Mouse (Mus musculus) cerebellum, postnatal 25 days (tissue): ENCODE data around the gene Ppp6r3.

ENCODE experiments used
- DNase-seq, 2 experiments: peaks; one replicate each; pipeline ENCODE4 v3.0.0; 2021; ENCODE audit warnings: mixed read lengths in 2 of 2

The Ppp6r3 gene

DNA sequence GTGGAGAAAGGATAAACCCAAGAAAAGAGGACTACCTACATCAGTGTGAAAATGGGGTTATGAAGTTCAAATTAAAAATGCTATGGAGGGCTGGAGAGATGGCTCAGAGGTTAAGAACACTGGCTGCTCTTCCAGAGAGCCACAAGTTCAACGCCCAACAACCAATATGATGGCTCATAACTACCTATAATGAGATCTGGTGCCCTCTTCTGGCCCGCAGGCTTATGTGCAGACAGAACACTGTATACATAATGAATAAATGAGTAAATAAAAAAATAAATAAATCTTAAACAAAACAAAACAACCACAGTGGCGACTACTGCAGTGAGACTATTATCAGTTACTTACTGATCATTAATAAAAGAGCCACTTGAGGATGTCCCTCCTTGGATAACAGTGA lies 78.3 kb downstream of the Ppp6r3 start:
- DNase-seq: no peak

DNA sequence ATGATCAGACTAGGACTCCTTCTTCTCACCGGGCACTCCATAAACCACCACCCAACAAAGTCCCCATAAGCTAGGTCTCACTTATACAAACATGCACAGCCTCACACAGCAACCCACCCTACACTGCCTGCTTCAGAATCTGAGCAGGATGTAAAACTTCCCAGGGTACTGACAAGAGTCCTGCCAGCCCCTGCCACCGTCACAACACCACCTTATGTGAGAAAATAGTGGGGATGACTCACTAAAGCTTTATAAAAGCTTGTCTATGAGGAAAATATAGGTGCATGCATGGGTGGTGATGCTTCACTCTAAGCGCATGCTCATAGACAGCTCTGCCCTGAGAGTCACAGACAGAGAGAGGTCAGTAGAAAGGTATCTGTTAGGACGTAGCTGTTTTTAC lies 85.7 kb downstream of the Ppp6r3 start:
- no peak for DNase-seq

DNA sequence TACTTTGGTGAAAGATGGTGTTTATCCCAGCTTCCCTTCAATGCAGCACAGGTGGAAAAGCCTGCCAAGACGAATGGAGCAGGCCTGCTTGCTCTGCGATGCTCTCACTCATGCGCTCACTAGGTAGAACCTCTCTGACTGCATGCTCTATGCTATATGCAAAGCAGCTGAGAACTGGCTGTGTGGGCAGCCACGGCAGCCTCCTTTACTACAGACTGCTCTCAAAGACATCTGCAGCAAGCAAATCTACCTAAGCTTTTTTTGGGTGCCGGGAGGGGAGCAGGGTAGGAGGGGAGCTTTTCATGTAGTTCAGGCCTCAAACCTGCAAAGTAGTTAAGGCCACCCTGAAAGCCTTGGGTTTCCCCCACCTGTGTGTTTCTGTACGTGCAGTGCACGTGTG lies 92.7 kb downstream of the Ppp6r3 start:
- no peak for DNase-seq

DNA sequence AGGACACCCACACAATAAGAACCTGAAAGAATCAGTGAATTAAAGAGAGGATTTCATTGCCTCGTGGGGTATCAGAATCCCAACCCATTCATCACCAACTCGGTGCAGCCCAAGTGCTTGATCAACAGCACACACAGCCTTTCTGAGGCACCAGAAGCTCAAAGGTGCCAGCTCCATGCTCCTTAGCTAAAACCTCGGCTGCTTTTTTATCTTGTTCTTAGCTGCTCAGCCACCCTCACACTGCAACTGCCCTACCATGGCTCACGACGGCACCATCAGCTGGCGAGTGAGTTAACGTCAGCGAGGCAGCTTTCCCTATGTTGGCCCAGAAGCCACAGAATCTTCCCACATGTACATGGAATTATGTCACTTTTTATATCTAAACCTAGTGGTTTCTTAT lies 95.4 kb downstream of the Ppp6r3 start:
- DNase-seq: no peak

DNA sequence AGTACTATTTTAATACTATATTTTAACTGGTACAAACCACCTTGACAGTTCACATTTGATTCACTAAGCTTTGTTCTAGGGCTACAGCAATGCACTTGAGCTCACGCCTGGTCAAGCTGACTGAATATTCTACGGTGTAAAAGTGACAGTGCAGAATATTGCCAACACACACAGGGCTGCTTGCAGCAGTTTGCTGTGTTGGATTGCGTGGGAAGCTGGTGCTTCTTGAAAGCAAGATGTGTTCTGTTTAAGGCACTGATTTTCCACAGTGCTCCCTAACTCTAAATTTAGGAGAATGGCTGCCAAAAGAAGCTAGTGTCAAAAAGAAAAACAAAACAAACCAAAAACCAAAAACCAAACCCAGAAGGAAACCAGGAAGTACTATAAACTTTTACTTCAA lies 98.6 kb downstream of the Ppp6r3 start:
- DNase-seq: no peak

DNA sequence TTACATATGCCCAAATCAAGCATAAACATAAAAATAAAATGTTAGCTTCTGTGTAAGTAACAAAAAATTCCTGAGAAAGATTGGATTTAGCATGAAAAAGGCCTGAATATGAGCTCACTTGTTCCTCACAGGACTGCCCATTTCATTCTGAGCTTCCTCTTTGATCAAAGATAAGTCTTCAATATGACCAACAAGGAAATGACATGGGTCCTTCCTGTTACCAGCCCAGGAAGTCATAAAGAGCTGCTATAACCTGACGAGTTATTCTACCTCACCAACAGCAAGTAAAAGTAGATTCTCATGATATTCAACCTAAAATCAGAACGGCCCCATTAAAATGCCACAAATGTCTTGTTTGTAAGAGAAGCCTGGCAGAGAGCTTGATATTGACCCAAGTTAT lies 104.3 kb downstream of the Ppp6r3 start:
- DNase-seq: no peak

DNA sequence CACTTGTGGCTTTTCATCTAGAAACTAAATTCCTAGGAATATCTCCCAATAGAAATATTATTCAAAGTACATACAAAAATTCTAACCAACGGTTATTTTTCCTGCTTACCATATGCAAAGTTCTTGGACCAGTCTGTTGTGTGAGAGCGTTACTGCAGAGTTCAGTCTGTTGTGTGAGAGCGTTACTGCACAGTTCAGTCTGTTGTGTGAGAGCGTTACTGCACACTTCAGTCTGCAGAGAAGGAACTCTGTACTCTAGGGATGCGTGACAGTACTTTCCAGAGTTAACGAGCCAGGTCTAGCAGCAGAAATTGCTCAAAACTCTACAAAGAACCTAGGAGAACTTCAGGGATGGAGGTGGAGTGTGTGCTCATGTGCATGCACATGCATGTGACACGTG lies 108.0 kb downstream of the Ppp6r3 start:
- no peak for DNase-seq

DNA sequence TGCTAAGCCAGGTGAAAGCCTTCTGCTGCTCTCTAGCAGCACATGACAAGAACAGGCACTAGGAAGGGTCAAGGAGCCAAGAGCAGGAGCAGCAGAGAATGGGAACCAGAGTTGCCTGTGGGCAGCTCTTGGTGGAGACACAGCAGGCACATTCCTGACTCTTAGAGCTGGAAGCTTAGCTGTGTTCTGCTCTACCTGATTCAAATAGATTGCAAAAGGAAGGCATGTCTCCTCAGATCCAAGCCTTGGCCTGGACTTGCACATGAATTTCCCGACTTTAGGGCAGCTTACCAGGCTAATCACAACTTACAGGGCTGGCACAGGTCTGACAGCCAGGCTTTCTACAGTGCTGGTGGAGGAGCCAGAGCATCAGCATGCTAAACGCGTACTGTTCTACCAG lies 115.6 kb downstream of the Ppp6r3 start:
- DNase-seq: no peak

DNA sequence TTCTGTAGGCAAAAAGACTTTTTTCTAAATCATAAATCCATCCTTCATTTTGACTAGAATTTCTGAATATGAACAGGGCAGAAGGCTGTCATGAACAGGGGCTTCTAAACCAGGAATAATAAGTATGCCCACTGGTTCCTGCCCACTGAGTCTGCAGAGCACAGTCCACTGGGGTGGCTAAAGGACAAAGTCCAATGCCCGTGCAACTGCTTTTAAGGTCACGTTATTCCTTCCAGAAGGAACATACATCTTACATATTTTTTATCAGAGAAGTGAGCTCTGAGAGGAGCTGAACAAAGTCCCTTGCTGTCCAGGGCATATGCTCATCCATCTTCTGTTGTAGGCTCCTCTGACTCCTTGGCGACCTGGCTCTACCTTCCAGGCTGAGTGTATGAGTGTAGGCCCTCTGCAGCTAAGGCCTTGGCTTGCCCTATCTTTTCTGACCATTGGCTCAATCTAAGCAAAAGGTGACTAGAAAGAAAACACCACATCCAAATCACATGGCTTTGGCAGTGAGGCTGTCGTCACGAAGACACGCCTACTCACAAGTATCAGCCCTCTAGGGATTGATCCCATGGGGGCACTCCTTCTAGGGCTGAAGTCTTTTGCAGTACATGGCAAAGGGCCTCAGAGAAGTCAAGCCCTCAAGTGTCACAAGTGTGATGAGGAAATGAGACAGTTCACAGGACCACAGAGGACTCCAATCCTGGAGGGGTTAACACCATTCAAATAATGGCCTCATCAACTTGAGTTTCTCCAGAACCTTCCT lies 117.0 kb downstream of the Ppp6r3 start:
- no peak for DNase-seq

DNA sequence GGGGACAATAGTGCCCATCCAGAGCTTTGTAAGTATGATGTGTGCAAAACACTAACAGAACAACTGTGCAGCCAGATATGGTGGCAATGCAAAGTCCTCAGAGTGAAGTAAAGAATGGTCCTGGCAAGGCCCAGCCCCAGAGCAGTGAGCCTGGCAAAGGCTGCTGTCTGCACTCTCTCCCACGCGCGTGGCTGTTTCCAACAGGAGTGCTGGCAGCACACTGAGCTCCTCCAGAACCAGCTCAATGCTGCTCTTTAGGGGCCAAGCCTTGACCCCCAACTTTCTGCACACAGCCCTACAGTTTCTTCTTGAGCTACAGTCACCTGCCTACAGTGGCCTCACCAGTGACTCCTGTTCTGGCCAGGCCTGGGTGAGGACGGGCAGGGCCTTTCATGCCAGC lies 117.8 kb downstream of the Ppp6r3 start:
- no peak for DNase-seq

DNA sequence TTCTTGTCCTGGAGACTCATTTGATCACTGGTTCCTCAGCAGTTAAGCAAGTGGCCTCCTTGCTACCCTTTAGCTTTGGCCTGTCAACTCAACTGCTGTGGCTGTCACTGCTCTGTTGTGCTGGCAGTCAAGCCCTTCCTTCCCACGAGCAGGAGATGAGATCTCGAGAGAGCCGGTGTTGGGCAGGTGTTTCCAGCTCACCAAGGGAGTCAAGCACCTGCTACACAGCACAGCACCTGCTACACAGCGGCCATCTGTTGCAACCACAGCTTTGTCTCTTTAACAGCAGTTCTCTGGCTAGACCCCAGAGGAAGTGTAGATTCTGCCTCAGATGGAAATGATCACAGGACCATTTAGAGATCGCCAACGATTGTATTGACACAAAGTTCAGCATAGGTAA lies 123.9 kb downstream of the Ppp6r3 start:
- DNase-seq: peak in 1 of 2 experiments; percentile 12

DNA sequence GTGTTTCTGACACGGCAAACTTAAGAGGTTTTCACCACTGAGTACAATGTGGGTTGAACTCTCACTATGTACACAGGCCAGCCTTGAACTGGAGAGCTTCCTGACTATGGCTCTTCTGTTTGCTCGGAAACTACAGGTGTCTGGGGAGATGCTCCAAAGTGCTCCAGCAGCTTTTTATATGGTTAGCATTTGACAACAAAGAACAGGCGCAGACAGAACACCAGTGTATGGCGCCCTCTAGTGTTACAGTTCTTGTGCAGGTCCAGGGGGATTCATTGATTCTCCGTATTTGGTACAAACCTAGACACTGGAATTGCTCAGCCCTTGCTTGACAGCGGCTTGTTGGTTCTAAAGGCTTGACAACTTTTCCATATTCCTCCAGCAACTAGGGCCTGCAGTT lies 124.4 kb downstream of the Ppp6r3 start:
- peak; percentile 54 to 75 for DNase-seq

DNA sequence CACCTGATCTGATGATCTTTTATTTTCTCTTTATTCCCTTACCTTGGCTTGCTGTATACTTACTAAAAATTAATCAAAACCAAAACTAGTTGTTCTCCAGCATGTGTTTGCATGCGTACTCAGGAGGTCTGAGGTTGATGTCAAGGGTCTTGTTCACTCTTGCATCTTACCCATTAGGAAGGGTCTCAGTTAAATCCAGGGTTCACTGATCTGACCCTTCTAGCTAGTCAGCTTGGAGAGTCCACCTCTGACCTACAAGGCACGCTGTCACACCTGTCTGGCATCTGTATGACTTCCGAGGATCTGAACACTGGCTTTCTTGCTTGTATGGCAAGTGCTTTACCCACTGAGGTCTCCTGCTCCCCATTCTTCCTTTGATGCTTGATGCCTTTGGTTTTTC lies 124.8 kb downstream of the Ppp6r3 start:
- no peak for DNase-seq

DNA sequence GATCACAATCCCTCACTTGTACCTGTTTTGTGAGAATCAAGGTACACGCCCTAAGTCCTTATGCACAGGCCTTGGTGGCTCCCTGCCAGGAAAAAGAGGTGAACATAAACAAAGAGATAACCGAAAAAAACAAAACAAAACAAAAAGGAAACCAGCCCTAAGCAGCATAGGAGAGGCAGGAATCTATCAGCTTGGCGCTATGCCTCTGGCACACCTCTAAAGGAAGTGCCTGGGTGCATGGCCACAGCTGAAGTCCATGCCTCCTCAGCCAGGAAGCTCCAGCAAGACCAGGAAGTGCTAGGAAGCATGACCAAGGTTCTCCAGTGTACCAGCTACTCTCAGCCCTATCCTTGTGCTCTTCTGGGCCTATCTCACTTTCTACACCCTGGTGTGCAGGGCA lies 126.3 kb downstream of the Ppp6r3 start:
- peak in 1 of 2 experiments; percentile 17 for DNase-seq

DNA sequence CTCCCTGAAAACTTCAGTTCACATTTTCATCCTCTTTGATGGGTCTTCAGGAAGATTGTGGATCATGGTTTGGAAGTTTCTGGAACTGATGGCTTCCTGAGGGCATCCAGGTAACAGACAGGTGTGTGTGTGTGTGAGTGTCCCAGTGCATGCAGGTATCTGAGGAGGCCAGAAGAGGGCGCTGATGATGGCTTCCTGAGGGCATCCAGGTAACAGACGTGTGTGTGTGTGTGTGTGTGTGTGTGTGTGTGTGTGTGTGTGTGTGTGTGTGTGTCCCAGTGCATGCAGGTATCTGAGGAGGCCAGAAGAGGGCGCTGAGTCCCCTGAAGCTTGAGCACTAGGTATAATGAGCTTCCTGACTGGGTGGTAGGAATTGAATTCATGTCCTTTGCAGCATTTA lies 128.2 kb downstream of the Ppp6r3 start:
- no peak for DNase-seq

DNA sequence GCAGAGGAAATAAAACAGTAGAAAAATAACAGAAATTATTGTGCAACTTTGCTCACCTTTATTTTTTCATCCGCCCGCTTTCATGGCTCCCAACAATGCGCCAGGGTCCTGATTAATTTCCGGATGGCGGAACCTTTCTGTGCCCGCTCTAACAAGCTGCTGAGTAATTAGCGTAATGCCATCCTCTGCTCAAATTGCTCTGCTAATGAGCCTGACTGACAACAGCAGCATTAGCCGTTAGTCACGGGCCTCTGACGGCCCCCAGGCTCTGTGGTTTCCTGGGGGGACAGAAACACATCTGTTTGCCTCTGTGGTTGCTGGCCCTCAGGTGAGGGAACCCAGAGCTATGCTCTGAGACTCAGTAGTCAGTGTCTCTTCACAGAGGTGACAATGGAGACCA lies 134.5 kb downstream of the Ppp6r3 start:
- no peak for DNase-seq

DNA sequence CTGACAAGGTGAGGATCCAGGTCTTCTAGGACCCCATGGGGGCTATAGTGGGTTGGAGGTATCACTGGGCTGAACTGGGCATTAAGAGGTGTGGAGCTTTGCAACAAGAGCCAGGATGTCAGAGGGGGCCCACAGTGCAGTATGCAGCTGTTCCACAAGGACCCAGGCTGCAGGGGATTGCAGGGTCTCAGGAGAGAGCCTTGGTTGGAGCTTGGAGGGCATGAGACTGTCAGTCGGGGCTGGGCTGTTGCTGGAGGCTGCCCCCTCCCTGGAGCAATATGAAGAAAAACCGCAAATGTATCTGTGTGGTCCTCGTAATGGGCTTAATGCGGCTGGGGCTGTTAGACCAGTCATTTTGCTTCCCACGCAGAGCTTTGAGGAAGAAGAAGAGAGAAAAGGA lies 134.9 kb downstream of the Ppp6r3 start:
- DNase-seq: no peak

DNA sequence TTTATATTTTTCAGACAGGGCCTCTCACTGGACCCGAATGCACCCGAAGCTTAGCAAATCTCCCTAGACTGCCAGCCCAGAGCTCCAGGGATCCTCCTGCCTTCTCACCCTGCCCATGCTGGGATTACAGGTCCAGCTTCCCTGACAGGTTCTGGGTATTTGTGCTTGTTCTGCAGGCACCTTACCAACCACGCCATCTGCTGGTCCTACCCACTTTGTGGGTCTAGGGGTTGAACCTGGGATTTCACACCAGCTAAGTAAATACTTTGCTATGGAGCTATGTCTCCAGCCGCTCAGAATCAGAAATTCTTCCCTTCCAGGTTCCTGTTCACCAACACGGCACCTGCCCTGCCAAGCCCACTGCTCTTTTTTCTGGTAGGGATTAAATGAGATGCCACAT lies 137.6 kb downstream of the Ppp6r3 start:
- no peak for DNase-seq

DNA sequence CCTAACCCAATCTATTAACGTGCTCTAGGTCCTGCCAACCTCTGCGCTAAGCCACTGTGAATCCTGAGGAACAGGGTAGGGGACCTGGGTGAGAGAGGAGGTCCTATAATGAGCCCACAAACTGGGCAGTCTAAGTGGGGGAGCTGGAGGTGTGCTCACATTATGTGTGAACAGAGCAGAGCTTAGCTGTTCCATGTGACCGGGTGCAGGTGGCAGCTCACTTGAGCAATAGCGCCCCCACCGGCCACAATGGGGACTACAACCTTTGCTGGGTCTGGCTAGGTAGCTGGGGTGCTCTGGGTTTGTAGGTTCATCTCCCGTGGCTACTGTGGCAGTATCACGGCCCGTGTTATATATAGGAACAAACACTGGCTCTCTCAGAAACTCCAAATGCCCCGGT lies 138.7 kb downstream of the Ppp6r3 start:
- DNase-seq: peak in 1 of 2 experiments; percentile 34

DNA sequence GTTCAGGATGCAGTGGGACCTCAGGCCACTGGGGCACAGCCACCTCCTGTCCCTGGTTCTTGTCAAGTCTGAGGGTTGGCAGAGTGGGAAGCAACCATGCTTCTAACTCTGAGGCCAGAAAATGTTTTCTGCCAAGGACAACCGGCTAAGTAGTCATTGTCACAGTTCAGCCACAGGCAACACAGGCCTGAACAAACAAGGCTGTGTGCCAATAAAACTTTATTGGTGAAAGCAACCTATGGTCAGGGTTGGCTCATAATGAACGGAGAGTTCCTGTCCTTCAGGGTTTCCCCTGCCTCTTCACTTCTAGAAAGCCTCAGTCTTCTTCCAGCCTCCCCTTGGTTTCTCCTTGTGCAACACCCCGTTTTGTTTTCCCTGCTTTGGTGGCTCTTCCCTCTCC lies 139.7 kb downstream of the Ppp6r3 start:
- DNase-seq: no peak

DNA sequence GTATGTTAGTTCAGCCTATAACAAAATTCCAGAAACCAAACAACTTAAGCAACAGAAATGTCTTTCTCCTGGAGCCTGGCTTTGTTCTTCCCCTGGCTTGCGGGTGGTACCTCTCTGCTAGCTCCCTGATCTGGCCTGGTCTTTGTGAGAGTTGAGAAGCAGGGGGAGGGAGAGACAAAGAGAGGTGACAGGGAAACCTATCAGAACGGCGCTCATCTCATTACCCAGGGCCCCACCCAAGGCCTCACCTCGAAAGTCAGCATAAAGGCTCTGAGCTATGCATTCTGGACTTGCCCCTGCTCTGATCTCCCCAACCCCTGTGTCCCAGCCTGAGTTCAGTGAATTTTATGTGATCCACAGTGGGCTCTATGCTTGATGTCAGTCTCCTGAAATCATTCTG lies 140.9 kb downstream of the Ppp6r3 start:
- no peak for DNase-seq

DNA sequence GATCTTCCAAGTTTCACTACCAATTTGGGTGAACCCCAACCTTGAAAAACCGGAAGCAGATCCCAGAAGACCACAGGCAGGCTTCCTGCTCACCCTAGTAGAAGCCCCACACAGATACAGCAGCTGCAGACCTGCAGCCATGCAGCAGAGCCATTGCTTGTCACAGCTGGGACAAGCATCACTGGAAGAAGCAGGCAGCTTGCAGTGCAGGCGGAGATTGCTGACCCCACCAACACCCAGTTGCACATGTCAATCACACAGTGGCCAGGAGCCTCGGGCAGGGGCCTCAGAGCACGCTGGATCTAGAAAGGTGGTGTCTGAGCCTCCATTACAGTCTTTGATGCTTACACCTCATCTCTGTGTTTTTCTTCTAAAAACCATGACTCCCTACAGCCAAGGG lies 141.4 kb downstream of the Ppp6r3 start:
- no peak for DNase-seq

DNA sequence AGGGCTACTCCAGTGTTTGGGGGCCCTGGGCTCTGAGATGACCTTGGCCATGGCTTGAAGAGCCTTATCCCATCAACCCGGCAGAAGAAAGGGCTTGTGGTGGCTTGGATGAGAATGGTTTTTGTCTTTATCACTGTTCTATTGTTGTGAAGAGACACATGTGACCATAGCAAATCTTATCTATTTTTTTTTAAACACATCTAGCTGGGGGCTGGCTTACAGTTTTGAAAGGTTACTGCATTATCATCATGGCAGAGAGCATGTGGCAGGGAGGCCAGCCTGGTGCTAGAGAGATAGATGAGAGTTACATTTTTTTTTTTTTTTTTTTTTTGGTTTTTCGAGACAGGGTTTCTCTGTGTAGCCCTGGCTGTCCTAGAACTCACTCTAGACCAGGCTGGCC lies 143.6 kb downstream of the Ppp6r3 start:
- DNase-seq: no peak

DNA sequence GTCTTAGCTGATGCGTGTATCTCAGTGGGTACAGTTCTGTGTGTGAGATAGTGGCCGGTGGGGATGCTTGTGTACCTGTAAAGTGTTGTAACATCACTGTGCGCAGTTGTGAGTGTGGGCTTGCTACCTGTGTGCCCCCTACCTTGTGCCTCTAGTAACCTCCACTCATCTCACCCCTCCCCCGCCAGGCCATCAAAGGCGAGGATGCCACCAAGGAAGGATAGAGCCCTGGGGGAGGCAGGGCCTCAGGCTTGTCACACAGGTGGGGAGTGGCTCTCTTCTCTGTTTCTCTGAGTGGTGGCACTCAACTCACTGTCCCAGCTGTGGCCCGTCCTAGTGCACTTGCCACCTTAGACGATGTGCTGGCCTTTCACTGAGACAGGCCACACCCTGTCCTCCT lies 144.5 kb downstream of the Ppp6r3 start:
- DNase-seq: no peak

DNA sequence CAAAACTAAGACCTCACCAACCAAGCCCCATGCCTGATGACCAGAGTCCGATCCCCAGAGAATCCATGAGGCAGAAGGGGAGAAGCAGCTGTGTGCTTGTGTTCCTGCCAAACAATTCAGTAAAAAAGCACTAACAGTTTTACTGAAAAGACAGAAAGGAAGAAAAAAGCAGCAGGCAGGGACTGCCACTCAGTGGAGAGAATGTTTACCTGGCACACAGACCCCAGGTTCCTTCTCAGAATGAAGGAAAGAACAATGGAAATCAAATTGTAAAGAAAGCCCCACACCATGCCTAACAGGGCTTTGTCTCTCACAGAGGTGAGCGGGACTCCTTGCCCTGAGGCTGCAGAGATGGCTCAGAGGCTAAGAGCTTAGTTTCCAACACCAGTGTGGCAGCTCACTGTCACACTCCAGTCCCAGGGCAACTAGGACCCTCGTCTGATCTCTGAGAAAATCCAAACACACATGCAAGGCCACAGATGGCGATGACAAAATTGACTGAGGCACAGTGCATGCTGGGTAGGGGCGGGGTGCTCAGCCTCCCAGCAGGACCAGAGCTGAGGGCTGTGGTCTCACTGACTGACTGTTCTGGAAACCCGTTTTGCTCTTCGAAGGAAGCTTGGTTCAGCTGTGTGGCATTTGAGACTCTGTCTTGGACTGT lies 146.3 kb downstream of the Ppp6r3 start:
- DNase-seq: no peak
